Mouse (Mus musculus) erythroblast, adult 5-6 weeks (primary cell): Measurements from ENCODE around the gene Znfx1. TPM values are rescaled to one million over a fixed set of nuclear protein-coding genes. Genes with fewer than 3 reads are reported as not detected.

Experiments used
- ATAC-seq: replicated peaks from 2 replicates; pipeline ENCODE4 v1.8.0; 2016; ENCODE audit warnings: moderate number of reproducible peaks, mild to moderate bottlenecking, moderate TSS enrichment, inconsistent platforms; ENCODE audit not compliant: poor library complexity, low FRiP score, severe bottlenecking
- total RNA-seq, 2 experiments: library from RNA; stranded (forward) in 1 of 2; stranded (reverse) in 1 of 2; fragments of 150-400 nt in 1 of 2; fragments of 200-764, 138-1000 nt in 1 of 2; gene quantifications; 2 replicates each; pipeline versions ENCODE4 v1.2.3 to v1.2.4; 2015 to 2017; ENCODE audit warnings: low replicate concordance in 2 of 2

Gene Znfx1
- total RNA-seq (2015; ENCODE audit: low replicate concordance) (28.6 and 31.9 TPM in 2 replicates), total RNA-seq (2017; ENCODE audit: low replicate concordance) (40.6 and 42.5 TPM in 2 replicates)

DNA sequence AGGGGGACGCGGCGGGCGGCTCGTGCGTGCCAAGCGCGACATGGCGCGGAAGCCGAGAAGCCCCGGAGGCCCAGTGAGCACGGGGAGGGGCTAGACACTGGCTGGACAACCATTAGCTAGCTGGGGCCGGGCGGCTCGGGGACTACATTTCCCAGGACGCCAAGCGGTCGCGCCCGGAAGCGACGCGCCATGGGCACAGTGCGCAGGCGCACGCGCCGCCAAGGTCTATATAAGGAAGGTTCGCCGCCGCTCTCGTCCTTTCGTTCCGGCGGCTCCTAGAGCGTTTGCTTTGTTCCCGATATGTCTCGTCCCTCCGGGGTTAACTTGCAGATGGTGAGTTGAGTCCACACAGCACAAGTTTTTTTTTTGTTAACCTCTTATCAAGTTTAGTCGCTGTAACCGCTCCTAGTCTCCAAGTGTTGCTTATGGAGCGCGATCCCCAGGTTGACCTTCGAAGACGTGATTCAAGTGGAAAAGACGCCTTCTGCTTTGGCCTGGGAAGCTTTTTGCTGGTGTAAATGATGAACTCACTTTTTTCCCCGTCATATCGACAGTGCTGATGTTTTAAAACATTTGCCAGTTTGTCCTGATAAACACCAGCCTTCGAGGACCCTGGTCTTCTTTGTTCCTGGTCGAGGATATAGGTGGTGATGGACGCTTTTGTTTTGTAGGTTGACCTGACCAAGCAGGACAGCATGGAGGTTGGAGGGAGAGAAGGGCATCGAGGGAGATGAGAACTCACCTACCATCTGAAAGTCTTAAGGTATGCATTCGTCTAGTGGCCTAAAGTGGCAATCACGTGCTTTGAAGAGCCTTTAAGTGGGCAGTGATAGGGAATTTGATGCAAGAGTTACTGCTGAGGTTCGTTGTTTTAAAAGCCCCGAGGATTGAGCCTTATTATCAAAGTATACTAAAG lies at the start of gene Znfx1:
Gene Znfx1, minus strand, starts transcription at position 51 of the 916 bp plus-strand sequence.
- ATAC-seq: peak; percentile 83

DNA sequence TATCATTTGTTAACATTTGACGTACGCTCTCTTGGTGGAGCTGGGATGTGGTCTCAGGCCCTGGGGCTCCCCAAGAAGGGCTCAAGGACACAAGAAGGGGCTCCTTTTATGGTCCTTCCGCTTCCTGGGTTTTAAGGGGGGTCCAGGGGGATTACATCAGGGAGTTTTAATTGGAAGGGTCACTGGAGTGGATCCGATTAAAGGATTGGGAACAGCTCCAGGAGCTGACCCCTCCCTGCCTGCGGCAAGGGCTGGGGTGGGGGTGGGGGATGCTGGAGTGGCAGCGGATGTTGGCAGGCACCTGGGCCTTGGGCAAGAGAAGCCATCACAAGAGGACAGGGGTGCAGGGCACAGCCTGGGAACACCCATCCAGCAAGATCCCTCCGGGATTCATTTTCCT lies 49.4 kb upstream of the Znfx1 start:
- no peak for ATAC-seq

DNA sequence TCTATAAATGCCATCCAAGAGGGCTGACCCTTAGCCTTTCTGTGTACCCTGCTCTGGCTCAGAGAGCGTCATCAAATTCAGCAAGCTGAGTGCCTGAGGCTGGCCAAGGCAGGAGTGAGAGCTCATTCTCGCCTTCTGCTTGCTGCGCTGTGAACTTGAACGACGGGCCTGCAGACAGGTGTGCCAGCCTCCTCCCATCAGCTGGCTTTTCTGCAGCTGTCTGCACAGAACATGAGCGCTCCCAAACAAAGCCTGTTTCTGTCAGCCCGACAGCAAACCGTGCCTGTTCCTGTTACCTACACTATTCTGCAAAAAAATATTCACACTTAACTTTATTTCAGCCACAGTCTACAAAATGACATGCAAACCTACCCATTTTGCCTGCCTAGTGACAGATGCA lies 46.7 kb upstream of the Znfx1 start:
- no peak for ATAC-seq

DNA sequence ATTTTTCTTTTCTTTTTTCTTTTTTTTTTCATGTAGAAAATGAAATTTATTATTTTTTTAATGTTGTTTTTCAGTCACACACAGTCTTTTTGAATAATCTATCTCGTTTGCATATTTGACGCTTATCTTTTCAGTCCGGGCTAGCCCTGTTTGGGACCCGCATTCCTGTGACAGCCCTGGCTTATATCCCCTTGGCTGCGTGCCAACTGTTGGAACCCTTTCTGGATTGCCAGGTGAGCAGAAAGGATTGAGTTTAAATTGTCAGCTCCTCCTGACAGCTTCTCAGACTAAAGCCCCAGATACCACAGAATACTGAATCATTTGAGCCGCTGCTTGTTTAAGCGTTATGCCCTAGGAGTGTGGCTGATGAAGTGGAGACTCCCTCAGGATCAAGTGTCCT lies 40.7 kb upstream of the Znfx1 start:
- no peak for ATAC-seq

DNA sequence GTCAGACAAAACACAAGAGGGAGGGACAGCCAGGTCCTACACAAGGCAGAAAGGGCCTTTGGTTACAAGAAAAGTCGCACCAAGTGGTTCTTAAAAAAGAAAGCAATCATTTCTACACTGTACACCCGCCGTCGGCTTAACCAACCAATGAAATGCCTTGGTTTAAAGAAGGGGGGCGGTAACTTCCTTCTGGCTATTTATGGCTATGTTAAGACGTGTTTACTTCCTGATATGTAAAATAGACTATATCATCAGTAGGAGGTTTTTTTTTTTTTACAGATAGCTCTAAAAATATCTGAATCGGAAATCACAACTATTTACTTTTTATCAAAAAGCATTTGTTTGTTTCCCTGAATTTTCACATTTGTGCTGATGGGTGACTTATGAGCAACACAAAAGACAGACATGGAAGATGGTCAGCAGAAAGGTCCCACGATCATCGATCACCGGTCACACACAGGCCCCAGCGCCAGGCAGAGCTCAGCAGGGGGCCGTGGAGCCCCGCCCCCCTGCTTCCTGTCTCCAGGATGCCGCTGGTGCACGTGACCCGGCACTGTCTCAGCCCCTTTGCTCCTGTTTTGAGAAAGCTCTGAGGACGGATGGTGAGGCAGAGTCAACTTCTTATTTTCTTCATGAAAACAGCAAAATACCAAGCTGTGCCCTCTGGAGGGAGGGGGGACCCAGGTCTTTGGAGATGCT lies 39.1 kb upstream of the Znfx1 start:
- peak; percentile 68 for ATAC-seq

DNA sequence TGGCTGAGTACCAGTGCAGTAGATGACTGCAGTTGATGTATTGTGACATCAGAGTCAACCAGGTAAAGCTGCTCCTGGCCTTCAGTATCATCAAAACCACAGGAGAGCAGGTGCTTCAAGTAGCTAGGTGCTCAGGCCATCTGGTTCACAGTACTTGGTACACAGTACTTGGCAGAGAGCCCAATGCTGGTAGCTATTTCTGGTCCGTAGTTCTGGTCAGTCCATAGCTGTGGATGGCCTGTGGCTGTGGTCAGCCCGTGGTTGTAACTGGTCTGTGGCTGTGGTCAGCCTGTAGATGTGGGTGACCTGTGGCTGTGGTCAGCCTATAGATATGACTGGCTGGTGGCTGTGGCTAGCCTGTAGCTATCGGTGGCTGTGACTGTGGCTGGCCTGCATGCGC lies 31.9 kb upstream of the Znfx1 start:
- no peak for ATAC-seq

DNA sequence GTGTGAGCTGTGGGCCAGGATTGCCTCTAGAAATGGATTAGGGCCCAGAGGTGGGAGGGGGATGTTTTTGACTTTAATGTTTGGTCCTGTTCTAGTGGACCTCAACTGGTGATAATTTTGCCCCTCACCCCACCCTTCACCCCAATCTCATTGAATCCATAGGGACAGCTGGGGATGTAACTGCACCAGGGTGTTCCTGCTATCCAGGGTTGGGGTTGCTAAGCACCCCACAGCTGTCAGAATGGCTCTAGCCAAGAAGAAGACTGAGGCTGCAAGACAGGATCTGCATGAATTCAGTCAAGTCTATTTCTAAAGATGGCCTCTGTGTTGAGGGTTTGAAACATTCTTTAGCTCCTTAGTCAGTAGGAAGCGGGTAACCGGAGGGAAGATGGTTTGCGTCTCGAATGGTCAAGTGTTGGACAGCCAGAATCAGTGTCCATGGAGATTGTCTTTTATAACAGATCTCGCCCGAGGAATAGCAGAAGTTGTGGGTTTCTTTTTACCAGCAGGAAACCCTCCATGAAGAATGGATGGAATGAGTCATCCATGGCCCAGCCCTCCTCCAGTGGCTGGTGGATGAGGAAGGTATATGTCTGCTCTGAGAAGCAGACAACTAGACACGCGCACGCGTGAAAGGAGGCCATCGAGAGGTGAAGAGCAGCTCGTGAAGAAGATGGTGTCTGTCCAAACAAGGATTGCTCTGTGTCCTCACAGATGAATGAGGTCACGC lies 30.5 kb upstream of the Znfx1 start:
- ATAC-seq: no peak

DNA sequence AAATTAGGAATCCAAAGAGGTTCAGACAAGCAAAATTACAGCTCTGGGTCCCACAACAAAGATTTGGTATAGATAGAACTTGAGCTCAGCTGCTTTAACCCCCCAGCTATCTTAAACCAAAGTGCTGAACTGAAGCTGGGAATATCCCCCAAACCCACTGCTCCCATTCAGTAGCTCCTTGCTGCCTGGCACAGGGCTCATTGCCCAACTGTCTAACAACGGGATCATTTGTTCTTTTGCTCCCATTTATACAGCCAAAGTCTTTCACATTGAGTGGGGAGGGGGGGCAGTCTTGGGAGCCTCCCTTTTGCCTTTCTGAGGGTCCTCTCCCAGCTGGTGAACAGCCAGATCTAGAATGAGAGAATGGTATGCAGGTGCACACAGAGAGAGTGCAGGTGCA lies 27.5 kb upstream of the Znfx1 start:
- no peak for ATAC-seq

DNA sequence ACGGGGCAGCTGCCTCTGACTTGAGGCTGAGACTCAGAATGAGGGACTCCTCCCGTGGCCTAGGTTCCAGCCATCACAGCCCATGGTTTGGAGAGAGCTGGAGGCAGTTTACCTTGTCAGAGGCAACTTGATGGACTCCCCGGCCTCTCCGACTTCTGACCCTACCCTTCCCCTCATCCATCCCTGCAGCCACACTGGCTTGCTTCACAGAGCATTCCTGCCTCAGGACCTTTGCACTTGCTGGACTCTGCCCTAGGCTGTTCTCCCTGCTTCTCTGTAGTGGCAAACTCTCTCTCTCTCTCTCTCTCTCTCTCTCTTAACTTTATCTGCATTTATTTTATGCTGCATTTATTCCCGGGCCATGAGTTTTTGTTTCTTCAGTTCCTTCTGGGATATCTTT lies 24.0 kb upstream of the Znfx1 start:
- ATAC-seq: no peak

DNA sequence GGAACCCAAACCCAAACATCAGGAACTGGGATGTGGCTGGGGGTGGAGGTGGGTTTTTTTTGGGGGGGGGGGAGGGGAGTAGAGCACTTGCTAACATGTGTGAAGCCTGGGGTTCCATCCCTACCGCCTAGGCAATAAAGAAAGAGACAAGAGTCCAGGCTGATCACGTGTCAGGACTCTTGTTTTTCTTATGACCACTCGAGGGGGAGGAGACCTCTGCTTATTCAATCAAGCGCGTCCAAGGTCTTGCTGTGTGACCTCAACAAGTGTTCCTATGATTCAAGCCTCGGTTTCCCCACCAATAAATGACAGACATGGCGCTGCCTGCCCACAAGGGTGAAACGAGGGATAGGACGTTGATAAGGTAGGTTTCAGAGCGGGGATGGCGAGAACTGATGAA lies 23.3 kb upstream of the Znfx1 start:
- ATAC-seq: no peak

DNA sequence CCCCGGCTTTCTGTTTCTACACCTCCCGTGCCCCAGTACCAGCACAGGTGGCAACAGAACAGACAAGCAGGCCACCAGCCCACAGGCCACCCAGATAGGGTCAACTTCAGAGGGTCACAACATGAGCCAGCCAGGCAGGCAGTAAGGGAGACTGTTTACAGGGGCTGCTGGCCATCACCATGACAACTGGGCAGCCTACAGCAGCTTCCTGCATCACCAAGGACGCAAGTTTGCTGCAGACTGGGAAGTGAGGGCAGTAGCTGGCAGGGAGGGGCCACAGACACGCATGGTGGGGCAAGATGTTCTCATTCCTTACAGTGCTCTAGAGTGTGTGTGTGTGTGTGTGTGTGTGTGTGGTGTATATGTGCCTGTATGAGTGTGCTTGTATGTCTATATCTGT lies 18.8 kb upstream of the Znfx1 start:
- no peak for ATAC-seq

DNA sequence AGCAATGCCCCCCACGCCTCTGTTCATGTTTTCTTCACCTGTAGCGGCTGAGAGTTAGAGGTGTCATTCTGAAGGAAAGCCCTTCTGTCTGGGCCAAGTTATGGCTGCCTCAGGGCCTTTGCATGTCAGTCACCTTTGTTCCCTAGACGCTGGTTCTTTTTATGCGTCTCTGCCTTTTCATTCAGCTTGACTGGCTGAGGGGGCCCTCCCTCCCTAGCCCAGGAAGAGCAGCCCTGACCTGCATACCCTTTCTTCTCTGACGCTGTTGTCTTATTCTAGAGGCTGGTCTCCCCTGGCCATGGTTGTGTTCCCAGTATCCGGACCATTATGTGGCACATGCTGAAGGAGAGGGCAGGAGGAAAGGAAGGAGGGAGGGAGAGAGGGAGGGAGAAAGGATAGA lies 18.3 kb upstream of the Znfx1 start:
- ATAC-seq: no peak

DNA sequence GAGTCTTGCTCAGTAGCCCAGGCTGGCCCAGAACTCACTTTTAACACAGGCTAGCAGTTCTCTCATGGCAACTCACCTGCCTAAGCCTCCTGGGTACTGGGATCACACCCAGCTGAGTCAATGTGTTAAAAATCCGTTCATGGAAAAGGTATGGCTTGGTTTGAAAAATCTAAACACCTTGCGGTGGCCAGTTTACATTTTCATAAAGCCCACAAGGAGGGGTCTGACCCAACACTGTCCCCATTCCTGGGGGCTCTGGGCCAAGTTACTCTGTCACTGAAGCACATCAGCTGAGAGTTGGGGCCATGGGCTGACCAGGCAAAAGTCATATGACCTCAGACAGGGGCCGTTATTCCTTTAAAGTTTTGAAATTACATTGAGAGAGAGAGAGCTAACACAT lies 17.6 kb upstream of the Znfx1 start:
- no peak for ATAC-seq

DNA sequence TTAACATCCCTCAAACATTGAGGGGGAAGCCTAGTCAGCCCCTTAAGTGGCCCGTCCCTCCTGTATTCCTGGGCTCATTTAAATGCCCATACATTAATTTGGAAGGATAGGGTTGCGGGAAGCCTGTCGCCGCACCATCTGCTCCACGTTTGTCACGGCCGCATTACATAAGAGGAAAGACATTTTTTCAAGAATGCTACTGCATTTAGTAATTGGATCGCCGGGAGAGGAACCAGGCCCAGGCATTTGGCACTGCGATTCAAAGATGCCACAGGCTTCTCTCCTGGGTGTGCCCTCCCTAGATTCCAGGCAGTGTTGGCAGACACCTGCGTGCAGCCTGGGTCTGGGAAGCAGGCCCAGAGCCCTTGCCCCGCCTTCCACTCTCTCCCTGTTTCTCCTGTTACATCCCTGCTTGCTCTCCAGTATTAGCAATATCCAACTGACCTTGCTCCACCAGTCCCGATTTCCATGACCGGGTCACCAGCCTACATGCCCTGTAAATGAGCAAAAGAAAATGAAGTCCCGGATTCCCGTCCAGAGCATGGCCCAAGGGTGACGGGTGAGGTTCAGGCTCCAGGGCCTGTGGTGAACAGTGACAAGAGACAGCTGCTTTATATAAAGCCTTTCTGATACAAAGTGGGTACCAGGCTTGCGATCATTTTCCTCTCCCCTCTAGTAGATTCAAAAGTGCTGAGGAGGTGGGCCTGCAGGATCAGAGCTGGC lies 16.9 kb upstream of the Znfx1 start:
- ATAC-seq: no peak

DNA sequence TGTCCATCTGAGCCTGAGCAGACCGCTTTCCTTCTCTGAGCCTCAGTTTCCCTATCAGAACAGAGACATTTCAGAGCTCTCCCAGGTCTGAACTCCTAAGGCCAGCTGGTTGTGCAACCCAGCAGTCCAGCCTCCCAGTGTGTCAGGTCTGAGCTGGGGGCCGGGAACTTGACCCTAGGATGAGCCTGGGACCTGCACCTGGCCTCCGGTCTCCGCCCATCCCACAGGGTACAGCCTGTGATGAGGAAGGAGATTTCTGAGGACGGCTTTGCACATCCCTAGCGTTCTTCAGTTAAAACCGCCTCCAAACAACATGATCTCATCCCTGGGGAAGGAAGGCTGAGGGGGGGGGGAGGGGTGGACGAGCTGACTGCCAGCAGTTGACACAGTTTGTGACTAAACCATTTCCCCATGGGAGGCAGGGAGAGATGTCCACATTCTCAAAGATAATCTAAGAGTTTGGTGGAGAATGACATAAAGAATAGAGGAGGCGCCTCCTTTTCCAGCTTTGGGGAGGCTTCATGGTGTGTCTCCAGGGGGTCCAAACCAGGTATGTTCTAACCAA lies 16.2 kb upstream of the Znfx1 start:
- no peak for ATAC-seq

DNA sequence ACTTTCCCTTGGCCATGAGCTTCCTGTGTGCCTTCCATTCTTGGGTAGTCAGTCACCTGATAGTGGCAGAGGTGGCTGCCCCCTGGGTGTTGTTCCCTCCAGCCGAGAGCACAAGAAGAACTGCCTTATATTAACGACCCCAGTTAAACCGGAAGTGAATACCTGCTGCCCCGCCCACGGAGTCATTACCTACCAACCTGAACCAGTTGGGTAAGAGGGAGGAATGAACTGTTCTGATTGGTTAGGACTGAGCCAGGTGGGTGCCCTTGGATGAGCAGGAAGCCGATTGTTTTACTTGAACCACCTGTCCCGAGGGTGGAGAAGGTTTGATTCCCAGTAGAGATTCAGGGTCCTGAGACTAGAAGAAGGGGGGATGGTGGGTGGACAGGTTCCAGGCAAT lies 15.7 kb upstream of the Znfx1 start:
- ATAC-seq: no peak

DNA sequence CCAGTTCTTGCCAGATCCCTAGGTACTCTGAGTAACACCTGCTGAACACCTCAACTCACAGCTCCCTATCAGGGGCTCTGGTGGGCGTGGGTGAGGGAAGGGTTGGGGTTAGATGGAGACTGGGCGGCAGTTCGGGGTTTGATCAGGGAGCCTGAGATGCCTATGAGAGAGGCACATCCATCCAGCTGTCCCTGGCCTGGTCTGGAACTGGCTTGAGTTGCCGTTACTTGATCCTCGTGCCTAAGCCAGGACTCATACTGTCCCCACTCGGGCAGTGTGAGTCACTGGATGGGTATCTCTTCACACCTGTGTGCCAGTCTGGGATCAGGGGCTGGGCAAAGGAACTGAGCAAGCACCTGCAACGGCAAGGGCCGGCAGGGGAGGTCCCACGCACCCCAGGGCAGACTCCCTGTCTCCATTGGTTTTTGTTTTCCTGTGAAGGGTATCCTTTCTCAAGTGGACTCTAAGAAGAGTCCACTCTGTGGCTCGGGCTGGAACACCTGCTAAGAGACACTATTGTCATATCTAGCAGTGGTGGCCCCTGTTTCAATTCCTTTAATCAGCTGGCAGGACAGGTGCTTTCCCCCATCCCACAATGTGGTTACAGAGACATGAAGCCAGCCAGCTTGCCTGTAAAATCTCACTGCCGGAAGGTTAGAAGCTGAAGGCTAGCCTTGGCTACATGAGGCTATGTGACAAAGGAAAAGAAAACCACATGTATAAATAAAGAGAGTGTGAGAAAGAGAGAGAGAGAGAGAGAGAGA lies 14.6 kb upstream of the Znfx1 start:
- no peak for ATAC-seq

DNA sequence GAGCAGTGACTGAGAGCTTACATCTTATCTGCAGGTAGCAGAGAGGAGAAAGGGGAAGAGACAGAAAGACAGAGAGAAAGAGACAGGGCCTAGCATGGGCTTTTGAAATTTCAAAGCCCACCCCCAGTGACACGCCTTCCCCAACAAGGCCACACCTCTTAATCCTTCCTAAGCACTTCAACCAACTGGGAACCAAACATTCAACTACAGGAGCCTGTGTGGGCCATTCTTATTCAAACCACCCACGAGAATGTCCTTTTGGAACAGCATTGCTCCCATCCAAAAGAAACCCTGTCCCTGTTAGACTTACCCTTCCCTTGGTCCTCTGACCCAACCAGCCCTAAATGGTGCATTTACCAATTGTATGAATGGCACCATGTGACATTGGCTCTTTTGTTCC lies 13.9 kb upstream of the Znfx1 start:
- ATAC-seq: no peak

DNA sequence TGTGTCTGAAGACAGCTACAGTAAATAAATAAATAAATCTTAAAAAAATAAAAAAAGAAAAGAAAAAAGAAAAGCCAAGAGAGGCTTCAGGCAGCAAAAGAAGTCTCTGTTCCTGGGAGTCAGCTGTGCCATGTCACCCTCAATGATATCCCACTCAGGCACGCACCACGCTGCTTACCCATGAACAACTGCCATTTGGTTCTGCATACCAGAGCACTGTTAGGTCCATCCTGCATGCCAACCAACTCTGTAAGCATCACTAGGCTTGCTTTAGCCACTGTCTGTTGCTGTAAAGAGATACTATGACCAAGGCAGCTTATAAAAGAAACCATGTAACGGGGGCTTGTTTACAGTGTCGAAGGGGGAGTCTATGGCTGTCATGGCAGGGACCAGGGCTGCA lies 13.5 kb upstream of the Znfx1 start:
- ATAC-seq: no peak
